Mouse (Mus musculus): ENCODE data around the gene Mtg2.

Gene Mtg2

DNA sequence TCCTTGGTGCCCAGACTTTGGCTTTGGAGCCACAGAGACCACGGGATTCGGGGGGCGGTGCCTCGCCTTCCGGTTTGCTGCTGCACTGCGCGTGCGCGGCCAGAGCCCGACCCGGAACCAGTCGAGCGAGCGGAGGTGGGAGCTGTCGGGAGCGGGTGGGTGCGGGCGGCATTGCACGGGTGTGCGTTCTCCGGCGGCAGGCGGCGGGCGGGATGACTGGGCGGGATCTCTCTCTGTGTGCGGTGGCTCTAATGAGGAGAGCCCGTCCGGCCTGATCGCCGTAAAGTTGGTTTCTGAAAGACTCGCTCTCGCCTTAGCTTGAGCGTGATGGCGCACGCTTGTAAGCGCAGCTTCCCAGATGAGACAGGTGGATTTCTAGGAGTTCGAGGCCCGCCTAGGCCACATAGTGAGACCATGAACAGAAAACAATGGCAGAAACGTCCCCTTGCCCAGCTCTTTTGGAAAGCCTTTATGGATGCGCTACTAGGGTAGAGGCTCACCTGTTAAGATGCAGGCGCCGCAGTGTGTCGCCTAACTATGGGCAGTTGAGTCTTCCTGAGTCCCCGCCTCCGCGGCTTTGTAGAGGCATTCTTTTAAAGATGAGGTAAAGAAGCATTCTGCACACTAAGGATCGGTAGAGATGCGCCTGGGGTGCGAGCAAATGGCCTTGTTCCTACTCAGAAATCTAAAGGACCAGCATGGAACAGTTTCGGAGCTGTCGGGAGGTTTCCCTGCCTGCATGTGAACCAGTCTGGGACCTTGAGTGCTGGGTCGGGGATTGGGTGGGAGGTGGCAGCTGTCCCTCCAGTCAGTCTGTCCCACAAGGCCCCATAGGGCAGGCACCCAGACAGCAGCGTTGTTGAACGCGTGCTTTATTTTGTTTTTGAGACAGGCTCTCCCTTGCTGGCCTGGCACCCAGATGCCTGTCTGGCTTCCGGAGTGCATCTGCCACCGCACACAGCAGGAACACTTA lies at the start of gene Mtg2:
TSS of gene Mtg2 (plus strand) at position 108 of the 973 bp plus-strand sequence.
- peak; percentile 92 for DNase-seq (ENCODE audit: low spot score)

DNA sequence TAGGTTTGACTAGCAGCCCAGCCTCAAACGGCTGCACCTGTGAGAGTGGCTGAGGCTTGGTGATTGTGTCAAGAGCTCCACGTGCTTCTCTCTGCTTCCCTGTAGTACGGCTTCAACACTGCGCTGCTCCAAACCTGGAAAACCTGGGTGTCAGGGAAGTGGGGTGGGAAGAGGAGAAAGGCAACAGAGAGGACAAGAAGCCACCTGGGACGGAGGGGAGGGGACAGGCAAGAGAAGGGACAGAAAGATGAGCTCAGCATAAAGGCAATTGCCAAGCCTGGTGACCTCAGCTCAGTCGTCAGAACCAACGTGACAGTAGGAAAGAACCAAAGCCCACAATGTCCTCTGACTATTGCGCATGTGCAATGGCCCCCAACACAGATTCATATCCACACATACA lies 49.5 kb upstream of the Mtg2 start:
- DNase-seq (ENCODE audit: low spot score): no peak

DNA sequence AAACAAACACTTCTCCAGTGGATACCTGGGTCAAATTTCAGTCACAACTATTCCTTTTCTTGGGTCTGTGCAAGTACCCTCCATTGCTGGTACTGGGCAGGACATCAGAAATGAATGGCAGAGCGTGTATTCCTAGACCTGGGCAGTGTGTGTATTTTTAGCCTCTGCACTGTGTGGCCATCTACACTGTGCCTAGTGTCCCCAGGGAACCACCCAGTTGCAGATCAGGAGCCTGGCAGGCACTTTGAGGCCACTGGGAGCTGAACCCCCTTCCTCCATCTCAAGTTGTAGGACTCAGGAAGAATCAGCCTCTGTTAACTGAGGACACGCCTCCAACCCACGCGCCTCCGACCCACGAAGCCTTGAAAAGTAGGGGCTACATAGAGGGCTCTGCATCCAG lies 47.6 kb upstream of the Mtg2 start:
- no peak for DNase-seq (ENCODE audit: low spot score)

DNA sequence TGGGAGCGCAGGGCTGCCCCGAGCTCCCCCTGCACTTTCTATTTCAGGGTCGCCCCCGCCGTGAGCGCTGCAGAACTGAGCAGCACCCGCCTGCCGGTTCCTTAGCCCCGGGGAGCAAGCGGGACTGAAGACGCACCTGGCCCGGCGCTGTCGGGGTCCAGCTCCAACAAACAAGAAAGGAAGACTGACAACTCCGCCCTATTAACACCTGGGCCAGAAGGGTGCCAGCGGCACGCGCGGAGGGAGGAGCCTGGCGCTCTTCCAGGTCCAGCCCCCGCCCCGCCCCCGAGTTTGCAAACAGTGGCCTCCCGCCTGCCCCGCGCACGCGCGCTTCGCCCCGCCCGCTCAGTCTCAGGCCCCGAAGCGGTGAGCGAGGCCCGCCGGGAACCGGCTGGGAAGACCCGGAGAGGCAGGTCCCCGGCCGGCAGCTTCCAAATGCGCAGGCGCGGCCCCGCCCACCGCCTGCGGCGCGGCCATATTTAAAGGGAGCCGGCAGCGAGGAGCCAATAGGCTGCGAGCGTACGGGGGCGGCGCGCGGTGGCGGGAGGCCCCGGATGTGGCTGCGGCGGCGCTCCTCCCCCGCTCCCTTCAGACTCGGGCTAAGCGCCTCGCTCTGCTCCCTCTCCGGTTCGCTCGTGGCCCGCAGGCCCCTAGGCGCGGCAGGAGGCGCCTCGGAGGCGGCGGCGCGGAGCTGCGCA lies 45.8 kb upstream of the Mtg2 start, which contains the start of gene Lsm14b:
TSS of gene Lsm14b (plus strand) at position 587 of the 698 bp plus-strand sequence.
- peak; percentile 100 for DNase-seq (ENCODE audit: low spot score)

DNA sequence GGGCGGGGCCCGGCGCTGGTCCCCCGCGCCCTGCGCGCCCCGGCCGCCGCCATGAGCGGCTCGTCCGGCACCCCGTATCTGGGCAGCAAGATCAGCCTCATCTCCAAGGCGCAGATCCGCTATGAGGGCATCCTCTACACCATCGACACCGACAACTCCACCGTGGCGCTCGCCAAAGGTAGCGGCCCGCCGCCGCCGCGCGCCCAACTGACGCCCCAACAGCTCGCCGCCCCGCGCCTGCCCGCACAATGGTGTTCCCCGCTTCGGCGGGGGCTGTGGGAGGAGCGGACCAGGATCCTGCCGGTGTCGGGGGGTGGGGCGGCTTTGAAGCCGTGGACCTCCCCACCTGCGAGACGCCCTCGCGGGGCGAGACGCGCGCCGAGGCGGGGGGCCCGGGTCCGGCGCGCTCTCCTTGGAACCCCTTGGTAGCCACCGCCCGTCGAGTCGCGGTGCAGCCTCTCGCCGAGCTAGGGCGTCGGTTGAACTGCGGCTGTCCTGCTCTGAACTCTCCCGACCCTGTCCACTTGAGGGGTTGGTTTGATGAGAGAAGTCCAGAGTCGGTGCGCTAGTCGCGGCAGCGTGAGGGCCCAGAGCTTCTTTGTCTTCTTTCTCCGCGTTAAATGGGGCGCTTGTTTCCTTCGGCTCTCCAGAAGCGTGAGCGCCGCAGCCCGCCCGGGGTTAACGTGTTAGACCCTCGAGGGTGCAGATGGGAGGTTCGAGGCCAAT lies 45.1 kb upstream of the Mtg2 start:
- peak; percentile 41 for DNase-seq (ENCODE audit: low spot score)

DNA sequence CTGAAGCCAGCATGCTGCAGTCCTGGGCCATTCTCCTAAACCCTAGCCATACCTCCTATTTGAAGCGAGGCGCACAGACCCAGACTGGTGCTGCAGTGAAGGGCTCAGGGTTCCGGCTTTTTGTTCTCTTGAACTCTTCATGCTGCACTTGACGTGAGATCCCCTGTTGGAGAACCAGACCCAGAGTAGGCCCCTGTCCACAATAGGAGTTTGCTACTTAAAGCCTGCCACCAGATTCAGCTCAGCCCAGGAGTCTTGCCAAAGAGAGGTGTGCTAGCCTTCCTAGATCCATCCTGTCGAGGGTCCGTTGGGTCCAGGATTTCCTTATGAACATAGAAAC lies 44.6 kb upstream of the Mtg2 start:
- no peak for DNase-seq (ENCODE audit: low spot score)

DNA sequence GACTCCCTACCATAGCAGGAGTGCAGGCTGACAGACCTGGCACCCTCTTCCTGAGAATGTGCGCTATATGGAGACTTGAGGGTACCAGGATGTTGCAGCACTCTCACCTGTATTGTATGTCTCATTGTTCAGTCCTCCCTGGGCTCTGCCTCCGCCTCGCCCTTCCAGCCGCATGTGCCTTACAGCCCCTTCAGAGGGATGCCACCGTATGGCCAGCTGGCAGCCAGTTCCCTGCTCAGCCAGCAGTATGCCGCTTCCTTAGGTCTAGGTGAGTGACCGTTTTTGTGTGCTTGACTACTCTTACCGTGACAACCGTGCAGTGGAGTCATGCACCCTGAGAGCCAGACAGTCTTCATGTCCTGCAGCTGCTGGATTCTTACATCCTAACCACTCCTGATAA lies 42.6 kb upstream of the Mtg2 start:
- no peak for DNase-seq (ENCODE audit: low spot score)

DNA sequence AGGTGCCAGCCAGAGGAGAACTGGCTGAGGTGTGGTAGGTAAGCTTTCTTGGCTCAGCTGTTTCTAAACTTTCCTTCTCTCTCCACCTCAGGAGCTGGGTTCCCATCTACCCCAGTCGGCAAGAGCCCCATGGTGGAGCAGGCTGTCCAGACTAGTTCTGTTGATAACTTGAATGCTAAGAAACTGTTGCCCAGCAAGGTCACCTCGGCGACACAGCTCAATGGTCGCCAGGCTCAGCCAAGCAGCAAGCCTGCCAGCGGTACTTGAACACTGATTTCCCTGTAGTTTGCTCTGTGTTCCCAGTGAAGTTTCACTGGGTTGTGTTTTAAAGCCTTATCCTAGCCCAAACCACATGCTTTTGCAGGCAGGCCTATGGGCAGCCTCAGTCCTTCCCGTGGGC lies 39.1 kb upstream of the Mtg2 start:
- DNase-seq (ENCODE audit: low spot score): no peak

DNA sequence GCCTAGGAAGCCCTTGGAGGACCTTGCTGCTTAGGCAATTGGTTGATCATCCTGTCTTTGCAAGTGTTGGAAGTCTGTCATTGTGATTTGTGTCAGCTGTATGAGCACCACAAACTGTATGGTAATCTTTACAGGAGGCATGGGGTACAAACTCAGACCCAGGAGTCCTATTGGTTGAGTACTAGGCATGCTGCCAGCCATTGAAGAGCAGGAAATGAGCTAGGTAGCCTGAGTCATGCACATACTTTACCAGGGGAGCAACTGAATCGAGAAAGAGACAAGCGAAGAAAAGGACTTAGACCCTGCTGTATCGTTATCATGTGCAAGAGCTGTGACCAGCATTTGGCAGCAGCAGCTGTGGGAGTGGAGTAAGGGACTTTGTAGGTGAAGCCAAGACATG lies 37.5 kb upstream of the Mtg2 start:
- DNase-seq (ENCODE audit: low spot score): no peak

DNA sequence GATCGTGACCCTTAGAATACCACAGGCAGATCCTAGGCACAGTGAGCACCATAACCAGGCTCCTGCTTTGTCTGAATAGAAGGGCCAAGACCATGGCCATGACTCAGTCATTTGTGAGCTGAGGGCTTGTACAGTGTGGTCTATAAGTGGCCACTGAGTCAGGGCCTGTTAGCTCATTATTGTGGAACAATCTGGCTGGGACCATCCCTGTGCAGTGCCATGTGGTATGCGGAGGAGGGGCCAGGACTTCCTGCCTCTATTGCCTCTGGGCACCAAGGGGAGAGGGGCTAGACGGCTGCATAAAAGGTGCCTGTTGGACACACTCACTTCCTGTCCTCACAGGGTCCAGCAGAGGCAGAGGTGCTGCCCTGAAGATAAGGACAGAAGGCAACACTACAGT lies 36.4 kb upstream of the Mtg2 start:
- DNase-seq (ENCODE audit: low spot score): no peak

DNA sequence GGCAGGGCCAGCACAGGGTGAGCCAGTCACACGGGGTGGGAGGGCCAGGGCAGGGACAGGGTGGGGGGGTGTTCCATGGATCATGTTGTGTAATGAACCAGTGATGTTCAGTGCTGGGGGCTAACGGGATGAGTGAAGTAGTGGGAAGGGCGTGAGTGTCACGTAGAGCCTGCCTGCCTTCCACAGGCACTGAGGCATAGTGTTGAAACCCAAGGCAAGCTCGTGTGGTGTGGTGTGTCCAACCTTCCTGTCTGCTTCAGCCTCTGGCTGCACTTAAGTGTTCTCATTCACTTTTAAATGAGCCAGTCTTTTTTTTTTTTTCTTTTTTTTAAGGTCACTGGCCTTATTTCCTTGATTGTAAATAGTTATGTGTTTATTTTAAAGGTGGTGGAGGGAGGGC lies 35.6 kb upstream of the Mtg2 start:
- no peak for DNase-seq (ENCODE audit: low spot score)

DNA sequence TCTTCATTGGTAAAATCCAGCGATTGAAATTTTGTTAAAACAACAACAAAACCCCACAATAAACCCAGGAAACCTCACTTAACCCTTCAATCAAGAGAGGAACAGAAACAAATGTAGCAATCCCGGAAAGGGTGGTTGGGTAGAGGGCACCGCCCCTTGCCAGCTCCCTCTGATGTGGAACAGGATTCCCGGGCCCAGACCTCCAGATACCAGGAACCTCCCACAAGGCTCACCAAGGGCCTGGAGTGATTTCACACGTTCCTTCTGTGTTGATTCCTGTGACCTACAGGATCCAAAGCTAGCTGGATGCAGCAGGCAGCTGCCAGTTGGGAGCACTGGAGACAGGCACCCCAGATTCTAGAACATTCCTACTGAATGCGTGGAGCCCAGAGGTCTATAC lies 30.0 kb upstream of the Mtg2 start:
- DNase-seq (ENCODE audit: low spot score): no peak

DNA sequence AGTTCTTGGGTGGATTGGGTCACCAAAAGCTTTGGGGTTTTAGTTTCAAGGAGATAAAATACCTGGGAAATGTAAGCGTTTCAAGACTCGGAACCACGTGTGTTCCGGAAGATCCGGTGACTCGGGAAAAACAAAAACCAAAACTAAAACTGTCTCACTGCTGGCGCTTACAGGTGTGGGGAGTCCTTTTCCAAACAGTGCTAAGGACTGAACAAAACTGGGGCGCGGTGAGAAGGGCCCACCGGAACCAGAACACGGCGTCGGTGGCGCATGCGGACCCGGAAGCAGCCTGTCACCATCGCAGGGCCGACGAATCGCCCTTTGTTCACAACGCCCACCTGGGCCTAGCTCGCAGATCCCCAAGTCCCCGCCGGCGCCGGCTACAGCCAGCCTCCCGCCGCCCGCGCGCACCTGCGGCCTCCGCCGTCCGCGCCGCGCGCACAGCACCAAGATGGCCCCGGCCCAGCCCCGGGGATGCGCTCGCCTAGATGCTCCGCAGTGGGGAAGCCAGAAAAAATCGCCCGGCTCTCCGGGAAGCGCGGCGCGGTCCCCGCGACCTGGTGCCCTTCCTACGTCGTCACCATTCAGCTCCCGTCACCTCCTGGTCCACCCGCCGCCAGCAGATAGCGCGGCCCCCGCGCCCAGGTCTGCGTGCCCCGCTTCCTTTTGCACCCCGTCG lies 28.7 kb upstream of the Mtg2 start:
- DNase-seq (ENCODE audit: low spot score): peak; percentile 40

DNA sequence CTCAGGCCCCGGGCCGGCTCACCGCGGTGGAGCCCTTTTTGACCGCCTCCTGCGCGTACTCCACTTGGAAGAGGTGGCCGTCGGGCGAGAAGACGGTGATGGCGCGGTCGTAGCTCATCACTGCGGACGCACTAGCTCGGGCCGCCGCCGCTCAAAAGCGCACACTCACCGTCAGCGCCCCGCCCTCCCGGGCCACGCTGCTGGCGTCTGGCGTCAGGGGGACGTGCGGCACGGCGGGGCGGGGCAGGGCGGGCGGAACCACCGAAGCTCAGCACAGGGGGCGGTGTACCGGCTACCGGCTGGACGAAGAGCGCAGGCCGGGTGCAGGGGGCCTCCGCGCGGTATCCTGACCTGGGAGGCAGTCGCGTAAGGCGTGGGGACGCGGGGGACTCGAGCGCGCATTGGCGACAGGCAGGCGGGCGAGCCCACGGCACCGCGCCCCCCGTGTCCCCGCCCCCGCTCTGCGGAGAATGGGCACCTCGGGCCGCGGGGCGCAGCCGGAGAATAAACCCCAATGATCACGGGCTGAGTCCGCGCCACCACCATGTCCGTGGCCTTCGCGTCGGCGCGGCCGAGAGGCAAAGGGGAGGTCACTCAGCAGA lies 28.0 kb upstream of the Mtg2 start, which contains the start of the genes Psma7 and Ss18l1:
TSS of gene Psma7 (minus strand) at position 178 of the 602 bp plus-strand sequence.
TSS of gene Ss18l1 (plus strand) at position 254 of the 602 bp plus-strand sequence.
- DNase-seq (ENCODE audit: low spot score): peak; percentile 86

DNA sequence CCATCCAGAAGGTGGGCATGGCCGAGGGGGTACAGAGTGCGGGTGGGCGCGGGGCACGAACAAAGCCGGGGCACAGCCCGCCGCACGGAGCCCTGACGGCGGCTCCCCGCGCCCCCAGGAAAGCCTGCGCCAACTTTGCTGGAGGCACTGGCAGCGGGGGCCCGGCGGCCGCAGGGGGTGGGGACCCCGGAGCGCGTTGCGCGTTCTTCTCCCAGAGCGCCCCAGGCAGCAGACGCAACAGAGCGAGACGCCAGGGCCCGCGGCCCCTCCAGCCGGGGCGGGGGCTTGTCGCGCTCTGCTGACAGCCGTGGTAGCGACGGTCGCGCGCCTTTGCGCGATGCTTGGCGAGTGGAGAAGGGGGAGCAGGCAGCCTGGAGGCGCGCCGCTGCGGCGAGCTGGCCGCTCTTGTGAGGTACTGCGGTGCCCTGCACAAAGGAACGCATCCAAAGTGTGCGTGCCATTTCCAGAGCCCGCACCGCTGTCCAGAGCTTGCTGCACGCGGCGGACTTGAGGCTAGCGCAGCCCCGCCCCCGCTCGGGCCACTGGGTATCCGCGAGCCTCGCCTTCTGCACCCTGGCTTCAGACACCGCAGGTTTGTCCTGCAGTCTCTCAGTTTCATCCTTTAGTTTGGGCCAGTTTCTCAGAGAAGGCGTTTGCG lies 27.4 kb upstream of the Mtg2 start:
- peak; percentile 62 for DNase-seq (ENCODE audit: low spot score)

DNA sequence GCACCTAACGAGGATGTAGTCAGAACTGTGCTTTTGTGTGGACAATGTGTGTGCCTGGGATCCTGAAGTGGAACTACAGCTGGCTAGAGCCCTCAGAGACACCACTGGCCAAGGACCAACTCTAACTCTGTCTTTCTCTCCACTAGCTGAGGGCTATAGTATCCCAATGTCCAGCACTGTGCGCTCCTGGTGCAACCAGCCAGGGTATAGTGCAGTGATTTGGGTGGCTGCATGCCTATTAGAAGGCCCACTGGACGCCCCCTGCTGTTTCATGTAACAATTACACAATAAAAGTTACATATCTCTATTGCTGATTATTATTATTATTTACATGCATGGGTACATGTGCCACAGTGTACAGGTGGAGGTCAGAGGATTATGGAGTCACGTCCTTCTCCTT lies 25.1 kb upstream of the Mtg2 start:
- DNase-seq (ENCODE audit: low spot score): peak; percentile 48

DNA sequence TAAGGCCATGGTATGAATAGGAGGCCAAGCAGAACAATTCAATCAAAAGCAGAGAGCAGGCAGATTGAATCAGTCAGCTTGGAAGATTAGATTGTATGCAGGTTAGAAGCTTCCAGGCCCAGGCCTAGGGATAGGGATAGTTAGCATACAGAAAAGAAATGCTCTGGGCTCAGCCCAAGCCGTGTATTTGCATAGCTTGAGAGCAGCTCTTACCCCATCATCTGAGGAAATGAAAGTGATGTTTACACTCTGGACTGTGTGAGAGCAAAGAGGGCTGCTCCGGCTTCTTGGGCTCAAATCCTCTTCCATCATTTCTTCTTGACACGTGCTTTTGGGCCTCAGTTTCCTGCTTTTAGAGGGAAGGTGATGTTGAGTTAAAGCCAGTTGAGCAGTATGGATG lies 22.8 kb upstream of the Mtg2 start:
- no peak for DNase-seq (ENCODE audit: low spot score)

DNA sequence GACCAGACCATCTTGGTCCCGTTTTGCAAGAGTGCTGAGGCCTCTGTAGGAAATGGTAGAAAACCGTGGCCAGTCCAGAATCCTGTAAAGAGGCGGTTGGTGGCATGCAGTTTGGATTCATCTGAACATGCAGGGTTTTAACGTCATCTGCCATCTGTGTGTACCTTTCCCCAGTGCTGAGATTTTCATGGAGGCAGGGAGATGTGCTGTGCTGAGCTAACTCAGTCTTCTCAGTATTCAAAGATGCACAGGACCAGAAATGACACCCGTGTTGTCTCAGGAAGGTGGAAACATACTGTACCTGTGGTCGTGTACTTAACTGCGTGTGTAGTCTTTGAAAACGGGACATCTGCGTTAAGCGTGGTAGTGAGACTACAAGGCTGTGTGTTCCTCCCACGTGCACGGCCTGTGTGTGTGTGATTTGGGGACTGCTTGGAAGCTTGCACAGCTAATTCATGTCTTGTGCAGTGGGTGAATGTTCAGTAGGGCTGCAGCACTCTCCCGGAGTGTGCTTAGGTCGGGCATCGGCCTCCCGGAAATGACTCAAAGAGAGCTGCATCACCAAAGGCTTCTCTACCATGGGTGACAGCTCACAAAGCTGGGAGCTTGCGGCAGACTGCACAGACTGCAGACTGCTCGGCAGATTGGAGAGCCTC lies 22.3 kb upstream of the Mtg2 start:
- no peak for DNase-seq (ENCODE audit: low spot score)

DNA sequence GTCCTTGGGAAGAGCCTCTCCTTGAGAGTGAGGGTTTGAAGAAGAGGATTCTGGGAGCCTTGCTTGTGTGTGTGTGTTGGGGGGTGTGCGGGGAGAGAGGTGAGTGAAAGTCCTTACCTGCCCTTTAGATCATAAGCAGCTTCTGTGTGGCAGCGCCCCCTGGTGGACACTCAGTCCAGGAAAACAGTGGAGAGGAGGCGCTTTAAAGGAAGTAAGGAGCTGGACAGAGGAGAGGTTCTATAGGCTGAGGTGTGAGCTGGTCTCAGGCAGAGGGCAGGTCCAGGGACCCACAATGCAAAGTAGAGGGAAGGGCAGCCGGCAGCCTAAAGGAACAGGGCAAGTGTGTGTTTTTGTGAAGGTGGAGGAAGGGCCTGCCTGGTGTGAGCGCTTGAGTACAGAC lies 19.4 kb upstream of the Mtg2 start:
- peak; percentile 79 for DNase-seq (ENCODE audit: low spot score)

DNA sequence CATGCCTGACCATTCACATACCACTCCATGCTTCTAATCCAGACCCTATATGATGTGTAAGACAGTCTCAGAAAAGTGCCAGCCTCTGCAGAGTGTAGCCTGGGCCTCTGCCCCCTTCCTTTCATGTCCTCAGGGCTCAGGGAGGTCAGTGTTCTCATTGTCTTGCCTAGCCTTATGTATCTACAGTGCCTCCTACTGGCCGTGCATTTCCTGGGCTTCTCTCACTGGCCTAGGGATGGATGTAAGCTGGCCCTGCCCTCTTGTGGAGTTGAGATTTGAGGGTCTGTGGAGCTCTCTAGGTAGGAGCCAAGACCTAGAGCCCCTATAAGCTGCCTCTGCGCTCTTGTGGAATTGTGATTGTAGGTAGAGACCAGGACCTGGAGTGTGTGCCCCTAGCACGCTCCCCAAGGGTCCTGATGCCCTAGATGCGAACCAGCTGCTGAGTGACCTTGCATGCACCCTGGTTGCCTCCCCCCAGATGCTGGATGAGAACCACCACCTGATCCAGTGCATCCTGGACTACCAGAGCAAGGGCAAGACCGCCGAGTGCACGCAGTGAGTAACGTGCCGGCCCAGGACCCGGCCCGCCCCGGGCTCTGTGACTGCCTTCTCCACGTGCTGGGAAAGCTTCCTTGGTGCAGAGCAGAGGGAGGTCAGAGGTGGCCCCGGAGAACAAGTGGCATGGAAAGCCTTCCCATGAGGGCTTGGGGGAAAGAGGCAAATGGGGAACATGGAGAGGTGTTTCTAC lies 18.2 kb upstream of the Mtg2 start:
- no peak for DNase-seq (ENCODE audit: low spot score)

Measured in T-cell, adult 2 months (primary cell).